Mouse (Mus musculus) stomach, embryonic 15.5 days (tissue): ENCODE measurements around the gene C1qtnf9. TPM values are rescaled to one million over a fixed set of nuclear protein-coding genes. Genes with fewer than 3 reads are reported as not detected.
A peak's percentile ranks its signal among the peaks of the same experiment; 100 is the strongest.

ENCODE experiments used
- ATAC-seq: fragments of 200-750 bp; cut with Nextera tagmentation; 2 replicates; pipeline ENCODE4 v1.8.0; 2017; ENCODE audit warnings: low read depth, moderate number of reproducible peaks, moderate TSS enrichment; ENCODE audit not compliant: insufficient read depth, low FRiP score
- H3K27ac ChIP-seq: fragments of 300-500 bp; sonication (generic); 2 replicates; pipeline ENCODE4 v1.5.1; 2015; ENCODE audit warnings: mild to moderate bottlenecking, inconsistent platforms
- H3K27me3 ChIP-seq: fragments of 300-500 bp; sonication (generic); replicated peaks from 2 replicates; pipeline ENCODE4 v1.6.1; 2015; ENCODE audit warnings: inconsistent platforms
- H3K36me3 ChIP-seq: fragments of 300-500 bp; sonication (generic); 2 replicates; pipeline ENCODE4 v1.6.1; 2015; ENCODE audit warnings: inconsistent platforms
- H3K4me1 ChIP-seq: fragments of 300-500 bp; sonication (generic); 2 replicates; pipeline ENCODE4 v1.6.1; 2015; ENCODE audit warnings: inconsistent platforms
- H3K4me2 ChIP-seq: fragments of 300-500 bp; sonication (generic); 2 replicates; pipeline ENCODE4 v1.6.1; 2015; ENCODE audit warnings: mild to moderate bottlenecking, inconsistent platforms
- H3K4me3 ChIP-seq: fragments of 300-500 bp; sonication (generic); replicated peaks from 2 replicates; pipeline ENCODE4 v1.5.1; 2015; ENCODE audit warnings: inconsistent platforms
- H3K9ac ChIP-seq: fragments of 300-500 bp; sonication (generic); 2 replicates; pipeline ENCODE4 v1.6.1; 2015; ENCODE audit warnings: inconsistent platforms
- H3K9me3 ChIP-seq: fragments of 300-500 bp; sonication (generic); 2 replicates; pipeline ENCODE4 v1.6.1; 2016; ENCODE audit warnings: inconsistent platforms
- WGBS: fragments of 180-500 bp; shearing (Covaris S2); methylation state at CpG from one replicate; pipeline ENCODE4 v1.1.7; 2015; 5-methylcytosine and 5-hydroxymethylcytosine counted together
- polyA plus RNA-seq: library from polyadenylated mRNA; unstranded; fragments of >200 nt; fragmentation: Nextera tagmentation; extraction: Ambion mirVana; gene quantifications from 2 replicates; pipeline ENCODE4 v1.2.1, GENCODE M21; 2015

The C1qtnf9 gene
- polyA plus RNA-seq, 1 experiment from 2014 or later = 2.7 TPM

DNA sequence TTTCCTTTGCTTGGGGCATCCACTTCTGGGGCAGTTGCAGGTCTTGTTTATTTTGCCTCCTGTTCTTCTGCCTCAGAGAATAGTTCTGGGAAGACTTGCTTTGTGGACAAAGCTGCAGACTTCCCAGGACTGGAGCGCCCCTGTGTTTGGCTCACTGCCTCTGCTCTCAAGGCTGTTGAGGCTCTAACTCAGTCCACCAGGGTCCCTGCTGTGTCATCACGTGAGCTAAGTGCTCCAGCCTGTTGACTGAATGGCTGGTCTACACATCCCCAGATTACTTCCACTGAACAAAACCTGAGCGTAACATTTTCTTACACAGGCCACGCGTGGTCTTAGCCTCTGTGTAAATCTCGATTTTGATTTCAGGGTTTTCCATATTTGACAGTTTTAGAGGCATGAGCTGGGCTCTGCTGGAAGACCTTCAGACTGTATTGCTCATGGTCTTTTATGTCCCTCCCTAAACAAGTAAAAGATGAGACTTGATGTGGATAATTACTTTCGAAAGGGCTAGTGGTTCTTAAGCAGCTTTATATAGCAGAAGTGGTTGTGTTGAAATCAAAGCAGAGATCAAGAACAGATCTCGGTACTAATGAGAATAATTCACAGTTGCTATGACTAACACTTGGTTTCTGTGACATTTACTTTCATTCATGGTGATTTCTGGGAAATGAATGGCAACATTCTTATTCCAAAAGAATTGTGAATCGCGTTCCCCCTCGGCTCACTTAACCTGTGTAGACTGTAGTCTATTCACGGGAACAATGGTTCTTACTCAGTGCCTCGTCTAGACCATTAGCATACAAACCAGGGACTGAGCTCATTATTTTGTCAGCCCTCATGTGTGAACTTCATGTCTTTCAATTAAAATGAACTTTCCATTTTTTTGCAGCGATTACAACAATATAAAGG lies 14.8 kb upstream of the C1qtnf9 start:
- no peaks in the 10 kb centered on the region for H3K4me1 ChIP-seq
- H3K27me3 ChIP-seq = no peaks in the 10 kb centered on the region
- peaks cover 20% of the 10 kb centered on the region for H3K36me3 ChIP-seq
- no peak overlapping the region for H3K4me3 ChIP-seq
- H3K9ac ChIP-seq = no peak overlapping the region
- no peak; the same call in 1 of the 2 replicates for ATAC-seq
- H3K9me3 ChIP-seq = no peaks in the 10 kb centered on the region
- WGBS = 86% methylated on average over 14 of the region's 14 CpGs
- H3K27ac ChIP-seq = no peak overlapping the region
- H3K4me2 ChIP-seq = no peak overlapping the region

DNA sequence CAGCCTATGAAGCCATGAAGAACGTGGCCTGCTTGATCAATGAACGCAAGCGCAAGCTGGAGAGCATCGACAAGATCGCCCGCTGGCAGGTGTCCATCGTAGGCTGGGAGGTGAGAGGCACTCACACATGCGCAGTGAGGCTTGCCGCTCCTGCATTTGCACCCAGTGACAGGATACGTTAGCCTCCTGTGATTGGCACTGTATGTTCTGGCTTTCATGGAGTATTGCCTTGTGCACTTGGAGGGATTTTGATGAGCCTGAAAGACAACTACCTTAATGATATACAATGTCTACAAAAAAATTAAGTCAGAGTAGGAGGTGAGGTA lies 14.2 kb upstream of the C1qtnf9 start:
- 94% methylated on average over 10 of the region's 10 CpGs for WGBS
- Histone ChIP-seq H3K4me1 (no peaks in the 10 kb centered on the region), H3K36me3 (peaks cover 20% of the 10 kb centered on the region), H3K4me2 (no peak overlapping the region), H3K4me3 (no peak overlapping the region), H3K9ac (no peak overlapping the region), H3K27me3 (no peaks in the 10 kb centered on the region), H3K27ac (no peak overlapping the region), H3K9me3 (no peaks in the 10 kb centered on the region)
- ATAC-seq = no peak

DNA sequence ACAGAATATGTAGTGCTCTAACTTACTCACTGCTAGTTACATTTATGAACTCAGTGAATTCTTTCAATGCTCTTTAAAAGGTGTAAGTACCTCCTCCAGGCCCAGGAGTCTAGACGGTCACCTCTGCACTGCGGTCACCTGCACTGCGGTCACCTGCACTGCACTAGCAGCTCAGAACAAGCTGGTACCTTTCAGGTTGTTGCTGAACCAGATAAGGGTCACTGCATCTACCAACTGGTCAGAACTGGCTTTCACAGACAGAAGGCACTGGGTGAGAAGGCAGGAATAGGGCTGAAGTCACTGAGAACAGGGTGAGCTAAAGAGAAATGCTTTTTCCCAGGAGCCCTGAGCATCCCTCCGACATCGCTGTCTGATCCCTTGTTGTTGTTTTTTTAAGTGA lies 13.3 kb upstream of the C1qtnf9 start:
- ATAC-seq = no peak
- whole genome bisulfite sequencing = 95% methylated on average over 5 of the region's 5 CpGs

DNA sequence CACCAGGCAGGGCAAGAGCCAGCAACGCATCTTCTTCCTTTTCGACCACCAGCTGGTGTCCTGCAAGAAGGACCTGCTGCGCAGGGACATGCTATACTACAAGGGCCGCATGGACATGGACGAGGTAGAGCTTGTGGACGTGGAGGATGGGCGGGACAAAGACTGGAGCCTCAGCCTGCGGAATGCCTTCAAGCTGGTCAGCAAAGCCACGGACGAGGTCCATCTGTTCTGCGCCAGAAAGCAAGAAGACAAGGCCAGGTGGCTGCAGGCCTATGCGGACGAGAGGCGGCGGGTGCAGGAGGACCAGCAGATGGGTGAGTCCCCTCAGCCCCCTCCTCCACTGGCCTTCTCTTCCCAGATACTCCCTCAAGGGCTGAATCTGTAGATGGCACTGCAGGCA lies 11.7 kb upstream of the C1qtnf9 start:
- no peak; the same call in 1 of the 2 replicates for ATAC-seq
- no peak overlapping the region for H3K4me2 ChIP-seq
- no peaks in the 10 kb centered on the region for H3K4me1 ChIP-seq
- no peak overlapping the region for H3K4me3 ChIP-seq
- WGBS = 66% methylated on average over 15 of the region's 15 CpGs
- H3K9me3 ChIP-seq = no peaks in the 10 kb centered on the region
- peaks cover 19% of the 10 kb centered on the region; the same call in 1 of the 2 replicates for H3K36me3 ChIP-seq
- 0 out of 2 replicates have a peak overlapping the region, but pooled peaks have one; percentile 11 for H3K27ac ChIP-seq
- no peak overlapping the region for H3K9ac ChIP-seq
- no peaks in the 10 kb centered on the region for H3K27me3 ChIP-seq

More for the DNA sequence above, 13.3 kb upstream of the C1qtnf9 start:
- Histone ChIP-seq H3K4me1 (no peaks in the 10 kb centered on the region), H3K9ac (no peak overlapping the region), H3K9me3 (no peaks in the 10 kb centered on the region), H3K36me3 (peaks cover 20% of the 10 kb centered on the region), H3K4me2 (no peak overlapping the region), H3K27me3 (no peaks in the 10 kb centered on the region), H3K27ac (no peak overlapping the region), H3K4me3 (no peak overlapping the region)

DNA sequence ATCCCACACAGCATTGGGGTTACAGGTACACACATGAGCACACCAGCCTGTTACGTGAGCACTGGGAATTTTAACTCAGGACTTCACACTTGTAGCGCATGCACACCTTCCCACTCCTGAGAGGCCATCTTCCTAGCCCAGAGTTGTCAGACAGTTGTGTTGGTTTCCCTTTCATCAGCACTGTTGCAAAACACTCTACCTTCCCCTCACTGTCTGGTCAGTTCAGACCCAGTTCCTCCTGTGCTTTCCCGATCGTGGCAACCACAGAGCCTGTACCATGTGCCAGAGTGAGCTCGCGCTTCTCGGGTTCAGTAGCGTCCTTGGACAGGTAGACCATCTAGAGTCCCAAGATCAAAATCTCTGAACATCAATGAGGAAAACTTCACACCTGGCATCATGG lies 10.7 kb upstream of the C1qtnf9 start:
- ATAC-seq = no peak
- H3K27ac ChIP-seq = no peak overlapping the region
- WGBS = 90% methylated on average over 8 of the region's 8 CpGs
- H3K9me3 ChIP-seq = no peaks in the 10 kb centered on the region
- no peak overlapping the region for H3K9ac ChIP-seq
- H3K4me1 ChIP-seq = no peaks in the 10 kb centered on the region
- no peaks in the 10 kb centered on the region for H3K27me3 ChIP-seq
- no peak overlapping the region for H3K4me3 ChIP-seq
- H3K36me3 ChIP-seq = peaks cover 15% of the 10 kb centered on the region; the same call in 1 of the 2 replicates
- H3K4me2 ChIP-seq = no peak overlapping the region

DNA sequence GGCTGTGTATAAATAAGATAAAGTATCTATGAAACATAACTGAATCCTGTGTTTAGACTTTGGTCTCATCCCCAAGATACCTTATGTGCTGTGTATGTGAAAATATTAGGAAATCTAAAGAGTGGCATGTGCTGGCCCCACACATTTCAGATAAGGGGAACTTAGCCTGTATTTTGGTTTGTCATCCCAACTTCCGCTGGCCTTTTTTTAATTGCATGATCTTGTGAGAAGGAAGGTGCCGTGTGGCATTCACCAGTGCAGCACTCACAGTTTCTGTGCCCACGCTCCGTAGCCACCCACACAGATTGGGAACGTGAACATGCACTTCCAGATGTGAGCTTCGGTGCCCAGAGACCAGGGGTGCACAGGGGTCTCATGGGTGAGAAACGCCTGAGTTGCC lies 10.2 kb upstream of the C1qtnf9 start:
- peaks cover 15% of the 10 kb centered on the region; the same call in 1 of the 2 replicates for H3K36me3 ChIP-seq

DNA sequence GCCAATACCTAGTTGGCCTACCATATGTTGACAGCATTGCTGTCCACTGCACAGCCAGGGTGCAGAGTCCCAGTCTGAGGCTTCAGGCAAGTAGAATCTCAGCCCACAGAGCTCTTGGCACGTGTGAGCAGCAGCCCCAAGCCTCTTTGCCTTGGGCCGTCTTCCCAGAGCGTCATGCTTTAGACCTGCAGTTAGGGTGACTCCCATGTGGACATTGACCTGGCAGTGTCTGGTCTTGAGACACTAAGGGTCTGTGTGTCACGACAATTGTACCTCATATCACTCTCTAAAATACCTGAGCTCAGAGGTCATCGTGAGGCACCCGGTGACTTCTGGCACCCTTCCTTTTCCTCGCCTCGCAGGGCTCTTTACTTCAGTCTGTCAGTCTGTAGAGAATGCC lies 8.8 kb upstream of the C1qtnf9 start:
- Histone ChIP-seq H3K27ac (no peak overlapping the region), H3K36me3 (peaks cover 13% of the 10 kb centered on the region; the same call in 1 of the 2 replicates)
- ATAC-seq = no peak

More for the DNA sequence above, 10.2 kb upstream of the C1qtnf9 start:
- Histone ChIP-seq H3K27me3 (no peaks in the 10 kb centered on the region), H3K4me3 (no peak overlapping the region), H3K9me3 (no peaks in the 10 kb centered on the region), H3K4me1 (no peaks in the 10 kb centered on the region), H3K9ac (no peak overlapping the region), H3K4me2 (no peak overlapping the region), H3K27ac (no peak overlapping the region)
- ATAC-seq = no peak
- 93% methylated on average over 7 of the region's 7 CpGs for WGBS

DNA sequence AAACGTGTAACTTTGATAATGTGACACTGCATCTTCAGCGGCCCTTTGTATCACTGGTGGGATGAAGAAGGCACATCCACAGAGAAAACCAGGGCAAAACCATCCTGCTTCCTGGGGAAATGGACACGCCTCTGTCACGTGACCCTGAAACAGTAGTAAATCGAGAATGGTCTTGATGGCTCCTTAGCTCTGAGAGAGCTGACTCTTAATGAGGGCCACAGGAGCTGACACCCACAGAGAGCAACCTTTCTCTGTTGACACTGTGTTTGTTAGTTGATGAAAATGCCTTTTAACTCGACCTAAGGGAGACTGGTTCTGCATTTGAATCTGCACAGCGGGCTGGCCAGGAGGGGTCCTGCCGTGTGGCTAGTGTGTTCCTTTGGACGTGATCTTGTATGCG lies 6.1 kb upstream of the C1qtnf9 start:
- Histone ChIP-seq H3K27me3 (no peaks in the 10 kb centered on the region), H3K4me3 (no peak overlapping the region), H3K4me2 (no peak overlapping the region), H3K36me3 (0 out of 2 replicates have a peak, but pooled peaks cover 8% of the 10 kb centered on the region), H3K27ac (no peak overlapping the region), H3K4me1 (peaks cover 3% of the 10 kb centered on the region; the same call in 1 of the 2 replicates), H3K9ac (no peak overlapping the region), H3K9me3 (no peaks in the 10 kb centered on the region)
- no peak for ATAC-seq
- 82% methylated on average over 10 of the region's 10 CpGs for WGBS

More for the DNA sequence above, 8.8 kb upstream of the C1qtnf9 start:
- H3K9ac ChIP-seq = no peak overlapping the region
- H3K4me3 ChIP-seq = no peak overlapping the region
- no peaks in the 10 kb centered on the region for H3K9me3 ChIP-seq
- no peaks in the 10 kb centered on the region for H3K4me1 ChIP-seq
- 92% methylated on average over 8 of the region's 8 CpGs for WGBS
- H3K27me3 ChIP-seq = no peaks in the 10 kb centered on the region
- no peak overlapping the region for H3K4me2 ChIP-seq

DNA sequence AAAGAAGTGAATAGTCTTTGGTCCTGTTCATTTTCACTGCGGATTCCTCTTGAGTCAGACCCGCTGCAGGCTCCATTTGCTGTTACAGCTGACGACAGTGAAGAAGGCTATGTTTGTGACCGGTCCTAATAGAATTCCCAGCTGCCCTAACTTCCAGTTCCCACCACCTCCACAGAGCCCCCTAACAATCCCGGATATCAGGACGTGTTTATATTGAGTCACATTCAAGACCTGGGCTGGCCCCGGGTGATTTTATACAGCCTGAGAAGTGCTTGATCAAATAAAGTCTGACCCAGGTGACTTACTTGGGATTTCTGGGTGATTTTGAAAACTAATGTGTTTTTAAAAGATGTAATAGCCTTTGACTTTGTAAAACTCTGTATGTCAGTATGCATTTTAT lies 5.2 kb upstream of the C1qtnf9 start:
- no peak overlapping the region for H3K4me2 ChIP-seq
- H3K4me3 ChIP-seq = no peak overlapping the region
- WGBS = 32% methylated on average over 7 of the region's 7 CpGs
- H3K27me3 ChIP-seq = no peaks in the 10 kb centered on the region
- ATAC-seq = no peak
- H3K27ac ChIP-seq = no peak overlapping the region
- 0 out of 2 replicates have a peak, but pooled peaks cover 5% of the 10 kb centered on the region for H3K36me3 ChIP-seq
- H3K4me1 ChIP-seq = peaks cover 3% of the 10 kb centered on the region; the same call in 1 of the 2 replicates
- H3K9me3 ChIP-seq = no peaks in the 10 kb centered on the region
- no peak overlapping the region for H3K9ac ChIP-seq

DNA sequence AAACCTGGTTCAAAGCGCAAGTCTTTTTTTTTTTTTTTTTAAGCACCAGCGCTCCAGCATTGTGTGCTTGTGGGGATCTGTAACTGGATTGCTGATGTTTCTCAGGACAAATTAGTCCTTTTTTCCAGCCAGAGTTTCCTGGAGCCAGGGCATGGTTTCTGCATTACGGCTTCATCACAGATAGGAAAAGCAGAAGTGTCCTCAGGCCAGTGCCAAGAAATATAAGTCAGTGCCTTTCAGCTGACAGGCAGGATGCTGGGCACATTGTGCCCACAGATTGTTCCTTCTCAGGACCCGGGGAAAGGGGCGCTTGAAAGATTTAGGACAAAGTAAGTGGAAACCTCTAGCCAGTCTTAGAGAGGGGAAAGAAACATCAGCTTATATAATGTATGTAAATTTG lies 4.2 kb upstream of the C1qtnf9 start:
- no peaks in the 10 kb centered on the region for H3K27me3 ChIP-seq
- 88% methylated on average over 5 of the region's 5 CpGs for WGBS
- 0 out of 2 replicates have a peak, but pooled peaks cover 5% of the 10 kb centered on the region for H3K36me3 ChIP-seq
- no peak overlapping the region for H3K9ac ChIP-seq
- ATAC-seq = no peak
- no peak overlapping the region for H3K4me2 ChIP-seq
- no peak overlapping the region for H3K4me3 ChIP-seq
- H3K27ac ChIP-seq = no peak overlapping the region
- H3K9me3 ChIP-seq = no peaks in the 10 kb centered on the region
- H3K4me1 ChIP-seq = peaks cover 3% of the 10 kb centered on the region; the same call in 1 of the 2 replicates

DNA sequence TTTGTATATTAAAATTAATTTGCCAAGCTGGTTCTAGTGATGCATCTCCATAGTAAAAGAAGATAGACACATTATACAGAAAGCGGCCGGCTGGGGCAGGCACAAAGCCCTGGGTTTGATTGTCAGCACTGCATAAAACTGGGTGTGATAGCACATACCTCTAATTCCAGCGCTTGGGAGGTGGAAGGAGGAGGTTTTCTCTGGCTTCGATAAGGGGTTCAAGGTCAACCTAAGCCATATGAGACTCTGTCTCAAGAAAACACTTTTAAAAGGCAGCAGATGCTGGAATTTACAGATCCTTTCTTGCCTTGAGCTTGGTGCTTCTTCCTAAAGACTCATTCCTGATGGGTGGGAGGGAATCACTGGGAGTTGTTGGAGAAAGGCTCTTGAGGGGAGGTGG lies 3.4 kb upstream of the C1qtnf9 start:
- Histone ChIP-seq H3K9ac (no peak overlapping the region), H3K9me3 (no peaks in the 10 kb centered on the region), H3K4me1 (peaks cover 3% of the 10 kb centered on the region; the same call in 1 of the 2 replicates), H3K27me3 (no peaks in the 10 kb centered on the region), H3K27ac (no peak overlapping the region), H3K36me3 (0 out of 2 replicates have a peak, but pooled peaks cover 5% of the 10 kb centered on the region), H3K4me2 (no peak overlapping the region), H3K4me3 (no peak overlapping the region)
- ATAC-seq = no peak
- 74% methylated on average over 4 of the region's 4 CpGs for WGBS

DNA sequence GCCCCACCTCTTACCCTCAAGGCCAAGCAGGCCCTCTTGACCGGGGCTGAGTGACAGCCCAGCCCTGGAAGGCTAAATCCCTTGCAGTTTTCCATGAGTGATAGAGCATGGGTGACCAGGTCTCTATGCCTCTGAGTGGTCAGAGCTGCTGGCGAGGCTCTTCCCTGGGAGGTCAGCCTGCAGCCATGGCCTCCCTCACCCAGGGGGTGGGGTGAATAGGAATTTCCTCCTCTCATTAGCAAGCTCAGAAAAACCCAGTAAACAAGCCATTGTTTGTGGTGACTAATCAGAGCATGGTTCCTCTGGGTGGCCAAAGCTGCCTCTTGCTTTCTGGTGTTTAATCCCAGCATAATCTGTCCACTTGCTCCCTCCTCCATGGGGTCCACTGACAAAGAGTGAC lies 2.9 kb upstream of the C1qtnf9 start:
- H3K27me3 ChIP-seq = no peaks in the 10 kb centered on the region
- WGBS = 61% methylated on average over 2 of the region's 2 CpGs
- no peak overlapping the region for H3K9ac ChIP-seq
- peaks cover 3% of the 10 kb centered on the region; the same call in 1 of the 2 replicates for H3K4me1 ChIP-seq
- no peak overlapping the region for H3K4me3 ChIP-seq
- no peaks in the 10 kb centered on the region for H3K9me3 ChIP-seq
- ATAC-seq = no peak
- no peak overlapping the region for H3K4me2 ChIP-seq
- H3K27ac ChIP-seq = no peak overlapping the region
- H3K36me3 ChIP-seq = 0 out of 2 replicates have a peak, but pooled peaks cover 5% of the 10 kb centered on the region
